Comparison of ENCODE assay signal across 8 mouse cellular contexts in the genomic region with DNA sequence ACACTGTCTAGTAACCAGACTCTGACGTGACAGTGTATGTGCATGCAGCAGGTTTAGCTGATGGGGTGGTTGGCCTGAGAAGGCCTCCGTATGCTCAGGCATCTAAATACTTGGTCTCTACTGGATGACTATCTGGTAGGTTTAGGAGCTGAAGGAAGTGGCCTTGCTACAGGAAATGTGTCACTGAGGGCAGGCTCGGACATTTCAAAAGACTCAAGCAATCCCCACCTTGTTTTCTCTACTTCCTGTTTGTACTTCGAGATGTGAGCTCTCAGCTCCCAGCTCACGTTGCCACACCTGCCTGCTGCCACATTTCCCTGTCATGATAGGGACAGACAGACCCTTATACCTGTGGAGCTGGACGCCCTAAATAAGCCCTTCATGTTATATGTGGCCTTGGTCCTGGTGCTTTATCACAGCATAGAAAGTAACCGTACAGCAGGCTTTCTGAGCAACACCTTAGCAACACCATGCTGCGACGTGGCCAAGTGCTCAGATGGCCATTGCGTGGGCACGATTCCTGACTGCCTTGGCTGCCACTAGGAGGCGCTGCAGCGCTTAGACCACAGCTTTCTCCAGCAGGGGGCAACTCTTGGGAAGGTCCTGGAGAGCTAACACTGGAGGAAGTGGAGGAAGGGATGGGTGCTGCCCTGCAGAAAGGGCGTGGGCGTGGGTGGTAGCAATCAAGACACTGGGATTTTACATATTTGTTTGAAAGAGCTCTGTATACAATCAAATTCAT.
DNase-seq lines count a peak whose midpoint lies in the region; ATAC-seq and TF ChIP-seq lines count a peak whose summit lies in the region.

No protein-coding gene starts in this region.

- DNase-seq in heart, postnatal 4 days: peak; percentile 49
- DNase-seq in heart, postnatal 25 days (ENCODE audit: low spot score): no peak
- DNase-seq in 3T3-L1 (ENCODE audit: low read depth, low spot score) (peak; percentile 68), MEL (ENCODE audit: low read depth, low spot score) (peak; percentile 7)
- DNase-seq in embryonic facial prominence, embryonic 11.5 days (ENCODE audit: low spot score): peak; percentile 73
- peak; percentile 63 for DNase-seq in naive thymus-derived CD4-positive, alpha-beta T cell, adult 2 months (ENCODE audit: low read depth)
- DNase-seq in urinary bladder, postnatal 25 days (ENCODE audit: low spot score): no peak
- no peak for DNase-seq in frontal cortex, postnatal 25 days (ENCODE audit: low spot score in 2 of 2)

- no peak overlapping the region for H3K4me2 ChIP-seq in embryonic facial prominence, embryonic 11.5 days (ENCODE audit: low read depth, low read length)

- TF ChIP-seq RAD21 in MEL (IDR thresholded peaks at IDR 0.05; ENCODE audit: low read depth, low read length): no peak

- no peak for TF ChIP-seq EP300 in MEL (IDR thresholded peaks at IDR 0.05; ENCODE audit: low read depth in 1 of 2, low read length in 2 of 2)

- 59% methylated on average over 15 of the region's 15 CpGs for WGBS in embryonic facial prominence, embryonic 11.5 days

- intact Hi-C loops in heart, postnatal 25 days (cut with DNase I): loop anchor here (5.0 kb wide), 1 partner anchor 238 kb away; no protein-coding TSS in a partner anchor

- ATAC-seq in embryonic facial prominence, embryonic 11.5 days (replicated peaks; ENCODE audit: insufficient number of reproducible peaks, low FRiP score, low TSS enrichment, low read depth): no peak

- no peaks in the 10 kb centered on the region for H3K27me3 ChIP-seq in MEL (ENCODE audit: control insufficient read depth in 1 of 2, insufficient read depth in 2 of 2, low read length in 2 of 2)
- no peaks in the 10 kb centered on the region for H3K27me3 ChIP-seq in embryonic facial prominence, embryonic 11.5 days (ENCODE audit: control insufficient read depth, insufficient read depth, low read length)

- H3K4me3 ChIP-seq in MEL (ENCODE audit: control insufficient read depth in 1 of 2, insufficient read depth in 1 of 2, low read depth in 2 of 2, low read length in 2 of 2): no peak overlapping the region
- H3K4me3 ChIP-seq in embryonic facial prominence, embryonic 11.5 days (ENCODE audit: low read depth, low read length): no peak overlapping the region

- no peaks in the 10 kb centered on the region for H3K9me3 ChIP-seq in MEL (replicated peaks; ENCODE audit: insufficient read depth, low read length)
- no peaks in the 10 kb centered on the region for H3K9me3 ChIP-seq in embryonic facial prominence, embryonic 11.5 days (replicated peaks; ENCODE audit: control insufficient read depth, low read length)

- peak; percentile 19 to 58 (median 56); a peak in 5 of 6 replicates for TF ChIP-seq CTCF in MEL (IDR thresholded peaks at IDR 0.05 in 2 of 3, conservative IDR thresholded peaks at IDR 0.05 in 1 of 3; ENCODE audit: control insufficient read depth in 1 of 3, insufficient read depth in 1 of 3, low read depth in 2 of 3, low read length in 3 of 3, poor library complexity in 1 of 3, severe bottlenecking in 1 of 3)

- TF ChIP-seq POLR2A in MEL (IDR thresholded peaks at IDR 0.05; ENCODE audit: control insufficient read depth in 1 of 2, insufficient read depth in 1 of 2, low read depth in 1 of 2, low read length in 2 of 2, poor library complexity in 1 of 2): no peak

- no peaks in the 10 kb centered on the region for H3K36me3 ChIP-seq in MEL (ENCODE audit: control insufficient read depth in 1 of 2, insufficient read depth in 2 of 2, low read length in 2 of 2)
- H3K36me3 ChIP-seq in embryonic facial prominence, embryonic 11.5 days (replicated peaks; ENCODE audit: control insufficient read depth, insufficient read depth, low read depth, low read length): no peaks in the 10 kb centered on the region

- no peak overlapping the region for H3K27ac ChIP-seq in MEL (ENCODE audit: control insufficient read depth, low read depth, low read length)
- no peak overlapping the region for H3K27ac ChIP-seq in embryonic facial prominence, embryonic 11.5 days (replicated peaks; ENCODE audit: low read depth, low read length)

- no peak overlapping the region for H3K9ac ChIP-seq in MEL (ENCODE audit: control insufficient read depth, low read depth, low read length, poor library complexity, severe bottlenecking)
- H3K9ac ChIP-seq in embryonic facial prominence, embryonic 11.5 days (replicated peaks; ENCODE audit: low read length): no peak overlapping the region

- H3K79me2 ChIP-seq in MEL (ENCODE audit: control insufficient read depth, insufficient read depth, low read length, poor library complexity): no peaks in the 10 kb centered on the region

- no peaks in the 10 kb centered on the region for H3K4me1 ChIP-seq in MEL (ENCODE audit: control insufficient read depth in 1 of 2, insufficient read depth in 2 of 2, low read length in 2 of 2)
- no peaks in the 10 kb centered on the region for H3K4me1 ChIP-seq in embryonic facial prominence, embryonic 11.5 days (ENCODE audit: control insufficient read depth, insufficient read depth, low read length)

TF ChIP-seq in MEL, 35 proteins besides CTCF, POLR2A, EP300 and RAD21:
- TF ChIP-seq ZMIZ1 (IDR thresholded peaks at IDR 0.05; ENCODE audit: low read depth, low read length): no peak
- TF ChIP-seq TAL1 (IDR thresholded peaks at IDR 0.05; ENCODE audit: low read length): no peak
- no peak for TF ChIP-seq BHLHE40 (IDR thresholded peaks at IDR 0.05; ENCODE audit: borderline replicate concordance, low read depth, low read length)
- TF ChIP-seq MAX (IDR thresholded peaks at IDR 0.05; ENCODE audit: low read length): no peak
- no peak for TF ChIP-seq USF1 (IDR thresholded peaks at IDR 0.05; ENCODE audit: low read depth, low read length)

Comparison
In these comparisons a context has a peak if more than half of its experiments do, and no peak if none do; other contexts are left out.
1. DNase-seq: peak in heart, postnatal 4 days (single experiment), 3T3-L1 (single experiment), MEL (single experiment), embryonic facial prominence, embryonic 11.5 days (single experiment) and naive thymus-derived CD4-positive, alpha-beta T cell, adult 2 months (single experiment); none in heart, postnatal 25 days (single experiment), urinary bladder, postnatal 25 days (single experiment) and frontal cortex, postnatal 25 days (0 of 2).